Mouse (Mus musculus) kidney, embryonic 15.5 days (tissue): ENCODE data around the gene Cyp2j12. TPM values are rescaled to one million over a fixed set of nuclear protein-coding genes. Genes with fewer than 3 reads are reported as not detected.
A peak's percentile ranks its signal among the peaks of the same experiment; 100 is the strongest.

Source experiments
- ATAC-seq: fragments of 200-750 bp; cut with Nextera tagmentation; replicated peaks from 2 replicates; pipeline ENCODE4 v1.8.0; 2017; ENCODE audit warnings: moderate TSS enrichment; ENCODE audit not compliant: low FRiP score
- H3K27ac ChIP-seq: fragments of 300-500 bp; sonication (generic); 2 replicates; pipeline ENCODE4 v1.5.1; 2015; ENCODE audit warnings: mild to moderate bottlenecking, inconsistent platforms
- H3K27me3 ChIP-seq: fragments of 300-500 bp; sonication (generic); 2 replicates; pipeline ENCODE4 v1.6.1; 2015; ENCODE audit warnings: inconsistent platforms
- H3K36me3 ChIP-seq: fragments of 300-500 bp; sonication (generic); 2 replicates; pipeline ENCODE4 v1.6.1; 2015; ENCODE audit warnings: inconsistent platforms
- H3K4me1 ChIP-seq: fragments of 300-500 bp; sonication (generic); 2 replicates; pipeline ENCODE4 v1.6.1; 2015; ENCODE audit warnings: inconsistent platforms
- H3K4me2 ChIP-seq: fragments of 300-500 bp; sonication (generic); 2 replicates; pipeline ENCODE4 v1.6.1; 2015; ENCODE audit warnings: moderate library complexity, mild to moderate bottlenecking, inconsistent platforms
- H3K4me3 ChIP-seq: fragments of 300-500 bp; sonication (generic); replicated peaks from 2 replicates; pipeline ENCODE4 v1.5.1; 2015; ENCODE audit warnings: mild to moderate bottlenecking, inconsistent platforms
- H3K9ac ChIP-seq: fragments of 300-500 bp; sonication (generic); 2 replicates; pipeline ENCODE4 v1.6.1; 2015; ENCODE audit warnings: mild to moderate bottlenecking, inconsistent platforms
- H3K9me3 ChIP-seq: fragments of 300-500 bp; sonication (generic); replicated peaks from 2 replicates; pipeline ENCODE4 v1.6.1; 2016; ENCODE audit warnings: inconsistent platforms
- WGBS: fragments of 180-500 bp; shearing (Covaris S2); methylation state at CpG from one replicate; pipeline ENCODE4 v1.1.7; 2015; ENCODE audit warnings: mixed read lengths; 5-methylcytosine and 5-hydroxymethylcytosine counted together
- polyA plus RNA-seq: library from polyadenylated mRNA; unstranded; fragments of >200 nt; fragmentation: Nextera tagmentation; extraction: Ambion mirVana; gene quantifications from 2 replicates; pipeline ENCODE4 v1.2.1, GENCODE M21; 2015

Cyp2j12 gene
- polyA plus RNA-seq, 1 experiment from 2014 or later: not detected

- no peak within 1 kb of the TSS for H3K27ac ChIP-seq
- H3K4me3 ChIP-seq: peak within 1 kb of the TSS; percentile 28
- no peaks in the 10 kb centered on the region for H3K9me3 ChIP-seq
- WGBS: 8% methylated on average over 20 of the region's 20 CpGs
- H3K4me2 ChIP-seq: peak within 1 kb of the TSS; percentile 55
- H3K36me3 ChIP-seq: no peaks in the 10 kb centered on the region
- no peaks in the 10 kb centered on the region for H3K27me3 ChIP-seq
- H3K4me1 ChIP-seq: peaks cover 3% of the 10 kb centered on the region; the same call in 1 of the 2 replicates
- ATAC-seq: 0 out of 2 replicates have a peak, but pooled peaks have one; percentile 56
- H3K9ac ChIP-seq: no peak within 1 kb of the TSS
Measured at GRCm38 (mm10) chr4:96077261-96078125, 63.5 kb downstream of the Cyp2j12 start, which contains the start of gene Cyp2j13. Cyp2j13 (minus strand) TSS chr4:96077546.

DNA sequence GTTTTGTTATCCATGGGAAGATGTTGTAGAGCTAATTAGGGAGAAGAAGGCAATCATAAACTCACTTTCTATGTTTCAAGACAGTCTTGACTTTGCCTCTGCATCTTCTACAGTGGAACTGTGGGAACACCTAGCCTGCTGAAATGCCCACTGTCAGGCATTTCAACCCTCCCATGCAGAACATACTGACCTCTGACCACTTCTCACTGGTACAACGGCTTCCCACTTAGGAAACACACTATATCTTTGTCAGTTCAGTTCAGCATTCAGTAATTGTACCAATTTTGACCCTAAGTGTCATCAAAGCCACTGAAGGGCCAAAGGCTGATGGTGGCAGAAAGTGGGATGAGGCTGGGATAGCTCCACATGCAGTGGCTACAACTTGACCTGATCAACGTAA lies 78.9 kb downstream of the Cyp2j12 start:
- H3K4me3 ChIP-seq: no peak overlapping the region
- ATAC-seq: no peak
- H3K27ac ChIP-seq: no peak overlapping the region
- no peaks in the 10 kb centered on the region for H3K9me3 ChIP-seq
- WGBS: 61% methylated on average over 2 of the region's 2 CpGs
- H3K9ac ChIP-seq: no peak overlapping the region
- no peaks in the 10 kb centered on the region for H3K4me1 ChIP-seq
- no peaks in the 10 kb centered on the region for H3K27me3 ChIP-seq
- H3K4me2 ChIP-seq: no peak overlapping the region
- no peaks in the 10 kb centered on the region for H3K36me3 ChIP-seq

DNA sequence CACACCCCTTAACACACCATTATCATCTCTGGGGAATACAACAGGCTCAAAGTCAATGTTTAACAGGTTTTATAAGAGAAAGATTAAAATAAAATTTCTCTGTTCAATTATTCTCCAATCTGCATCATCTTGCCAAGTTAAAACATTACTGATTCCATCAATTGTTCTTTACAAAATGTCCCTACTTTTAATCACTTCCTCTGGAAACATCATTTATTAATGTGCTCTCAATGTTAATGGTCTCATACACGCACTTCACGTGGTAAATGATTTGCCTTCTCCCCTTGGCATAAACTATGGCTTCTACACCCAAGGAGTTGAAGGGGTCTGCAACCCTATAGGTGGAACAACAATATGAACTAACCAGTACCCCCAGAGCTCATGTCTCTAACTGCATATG lies 80.8 kb downstream of the Cyp2j12 start:
- Histone ChIP-seq H3K9ac (no peak overlapping the region), H3K27me3 (no peaks in the 10 kb centered on the region), H3K9me3 (no peaks in the 10 kb centered on the region), H3K4me2 (no peak overlapping the region), H3K27ac (no peak overlapping the region), H3K36me3 (no peaks in the 10 kb centered on the region), H3K4me3 (no peak overlapping the region), H3K4me1 (no peaks in the 10 kb centered on the region)
- ATAC-seq: no peak
- 83% methylated on average over 2 of the region's 2 CpGs for WGBS

Other genes with a start within 250 kb of the Cyp2j12 start
- 22.6 and 23.6 TPM in 2 replicates for gene Hook1, start 173.9 kb downstream of the Cyp2j12 start, polyA plus RNA-seq
- 2.8 and 3.5 TPM in 2 replicates for gene Cyp2j13, start 63.6 kb downstream of the Cyp2j12 start, polyA plus RNA-seq
- gene Cyp2j7, start 95.5 kb upstream of the Cyp2j12 start, polyA plus RNA-seq: 0.13 TPM in 1 of 2 replicates, not detected in the other
- 3.5 and 4.0 TPM in 2 replicates for gene Cyp2j11, start 207.5 kb upstream of the Cyp2j12 start, polyA plus RNA-seq